ENCODE assay signal across 9 mouse cellular contexts in the genomic region with DNA sequence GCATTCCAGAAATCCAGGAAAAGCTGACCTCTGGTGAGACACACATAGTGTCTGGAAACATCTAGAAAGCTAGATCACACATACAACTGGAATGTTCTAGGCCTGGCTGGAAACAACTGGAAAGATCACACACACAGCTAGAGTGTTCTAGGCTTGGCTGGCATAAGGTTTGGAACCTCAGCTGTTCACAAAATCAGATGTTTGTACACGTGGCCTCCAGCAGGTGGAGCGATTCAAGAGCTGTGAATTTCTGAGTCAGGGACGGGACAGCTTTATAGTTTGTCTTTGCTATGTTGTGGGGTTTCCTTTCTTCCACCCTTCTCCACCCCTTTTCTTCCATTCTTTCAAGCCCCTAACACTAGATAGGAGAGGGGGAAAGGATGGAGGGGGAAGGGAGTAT. TPM values are rescaled to one million over a fixed set of nuclear protein-coding genes. Genes with fewer than 3 reads are reported as not detected.
DNase-seq lines count a peak whose midpoint lies in the region; ATAC-seq and TF ChIP-seq lines count a peak whose summit lies in the region.
"Had no signal": no experiment of that assay in that cellular context is flagged by ENCODE, and none has a peak within 500 bp of the region (broad histone marks: within the 10 kb centered on the region; RNA-seq: fewer than 3 reads in every experiment).

No protein-coding gene starts in this region.

- DNase-seq in heart, adult 18-20 months = peak; percentile 69 to 80
- no peak for DNase-seq in heart, embryonic 10.5 days (ENCODE audit: low spot score)
- DNase-seq in 3T3-L1 (ENCODE audit: low read depth, low spot score) (peak; percentile 76), ES-CJ7 (ENCODE audit: low read depth, low spot score) (peak; percentile 77)
- DNase-seq in embryonic facial prominence, embryonic 11.5 days (ENCODE audit: low spot score) = peak; percentile 74
- DNase-seq in kidney, postnatal 36 days = peak; percentile 73 to 84
- peak; percentile 72 for DNase-seq in midbrain, postnatal 0 days (ENCODE audit: low spot score)
- peak; percentile 58 to 62 for DNase-seq in thymus, postnatal 36 days

- no peak overlapping the region for H3K4me2 ChIP-seq in embryonic facial prominence, embryonic 11.5 days (ENCODE audit: low read depth, low read length)
- H3K4me2 ChIP-seq in midbrain, postnatal 0 days (ENCODE audit: low read depth, low read length, poor library complexity, severe bottlenecking) = no peak overlapping the region

- H3K27me3 ChIP-seq in heart, embryonic 10.5 days (ENCODE audit: insufficient read depth, poor library complexity, severe bottlenecking) = no peaks in the 10 kb centered on the region
- no peaks in the 10 kb centered on the region for H3K27me3 ChIP-seq in embryonic facial prominence, embryonic 11.5 days (ENCODE audit: control insufficient read depth, insufficient read depth, low read length)
- H3K27me3 ChIP-seq in midbrain, postnatal 0 days (ENCODE audit: insufficient read depth, low read length) = no peaks in the 10 kb centered on the region

- no peak overlapping the region for H3K4me3 ChIP-seq in heart, embryonic 10.5 days
- H3K4me3 ChIP-seq in embryonic facial prominence, embryonic 11.5 days (ENCODE audit: low read depth, low read length) = no peak overlapping the region
- no peak overlapping the region for H3K4me3 ChIP-seq in midbrain, postnatal 0 days (ENCODE audit: low read depth, low read length)

- no peak overlapping the region for H3K9ac ChIP-seq in embryonic facial prominence, embryonic 11.5 days (replicated peaks; ENCODE audit: low read length)
- no peak overlapping the region for H3K9ac ChIP-seq in midbrain, postnatal 0 days (replicated peaks; ENCODE audit: low read length, poor library complexity, severe bottlenecking)

- H3K4me1 ChIP-seq in heart, embryonic 10.5 days = no peaks in the 10 kb centered on the region
- no peaks in the 10 kb centered on the region for H3K4me1 ChIP-seq in embryonic facial prominence, embryonic 11.5 days (ENCODE audit: control insufficient read depth, insufficient read depth, low read length)
- H3K4me1 ChIP-seq in midbrain, postnatal 0 days (ENCODE audit: insufficient read depth, low read length) = no peaks in the 10 kb centered on the region

- H3K27ac ChIP-seq in heart, embryonic 10.5 days = no peak overlapping the region
- H3K27ac ChIP-seq in embryonic facial prominence, embryonic 11.5 days (replicated peaks; ENCODE audit: low read depth, low read length) = no peak overlapping the region
- no peak overlapping the region for H3K27ac ChIP-seq in midbrain, postnatal 0 days (ENCODE audit: low read depth, low read length)

- H3K9me3 ChIP-seq in heart, embryonic 10.5 days = no peaks in the 10 kb centered on the region
- H3K9me3 ChIP-seq in embryonic facial prominence, embryonic 11.5 days (replicated peaks; ENCODE audit: control insufficient read depth, low read length) = no peaks in the 10 kb centered on the region
- H3K9me3 ChIP-seq in midbrain, postnatal 0 days (ENCODE audit: low read length) = no peaks in the 10 kb centered on the region

- ATAC-seq in embryonic facial prominence, embryonic 11.5 days (replicated peaks; ENCODE audit: insufficient number of reproducible peaks, low FRiP score, low TSS enrichment, low read depth) = no peak
- no peak for ATAC-seq in midbrain, postnatal 0 days (ENCODE audit: low FRiP score)

- TF ChIP-seq CTCF in midbrain, postnatal 0 days (IDR thresholded peaks at IDR 0.05) = peak; percentile 89

- WGBS in heart, embryonic 10.5 days = 24% methylated on average over 3 of the region's 3 CpGs
- 12% methylated on average over 3 of the region's 3 CpGs for WGBS in embryonic facial prominence, embryonic 11.5 days
- 5% methylated on average over 3 of the region's 3 CpGs for WGBS in midbrain, postnatal 0 days

- H3K36me3 ChIP-seq in heart, embryonic 10.5 days = peaks cover 9% of the 10 kb centered on the region
- no peaks in the 10 kb centered on the region for H3K36me3 ChIP-seq in embryonic facial prominence, embryonic 11.5 days (replicated peaks; ENCODE audit: control insufficient read depth, insufficient read depth, low read depth, low read length)
- H3K36me3 ChIP-seq in midbrain, postnatal 0 days (ENCODE audit: insufficient read depth, low read length) = no peaks in the 10 kb centered on the region

RNA-seq across cellular contexts. Expression of a gene that starts 4.7 kb away (rescaled TPM):
- not detected for total RNA-seq in heart, adult 18-20 months (2021)
- polyA plus RNA-seq in heart, embryonic 10.5 days (2016; fragmentation: Nextera tagmentation; extraction: Ambion mirVana) = 2.6 and 2.9 TPM in 2 replicates
- 0.43 and 0.95 TPM in 2 replicates for polyA plus RNA-seq in embryonic facial prominence, embryonic 11.5 days (2014; fragmentation: Nextera tagmentation; extraction: Ambion mirVana)
- not detected in 2 replicates for total RNA-seq in midbrain, postnatal 0 days (2014; rRNA removed)
- 0.37 and 0.67 TPM in 2 replicates for polyA plus RNA-seq in midbrain, postnatal 0 days (2015; fragmentation: Nextera tagmentation; extraction: Ambion mirVana)

RNA-seq across cellular contexts. Expression of a gene that starts 9.6 kb away (rescaled TPM):
- 10 to 100 TPM in 1 of 2 experiments, 1 to 10 TPM in 1; 8.7 to 12.3 TPM for total RNA-seq in heart, adult 18-20 months (2021)
- not detected in 2 replicates for polyA plus RNA-seq in heart, embryonic 10.5 days (2016; fragmentation: Nextera tagmentation; extraction: Ambion mirVana)
- polyA plus RNA-seq in embryonic facial prominence, embryonic 11.5 days (2014; fragmentation: Nextera tagmentation; extraction: Ambion mirVana) = not detected in 2 replicates
- 0.52 and 1.6 TPM in 2 replicates for total RNA-seq in midbrain, postnatal 0 days (2014; rRNA removed)
- not detected in 2 replicates for polyA plus RNA-seq in midbrain, postnatal 0 days (2015; fragmentation: Nextera tagmentation; extraction: Ambion mirVana)
- polyA plus RNA-seq: lung, embryonic 16.5 days had no signal

RNA-seq across cellular contexts. Expression of a gene that starts 10.3 kb away (rescaled TPM):
- 10 to 100 TPM; 23.4 to 24.1 TPM for total RNA-seq in heart, adult 18-20 months (2021)
- 187 and 244 TPM in 2 replicates for polyA plus RNA-seq in heart, embryonic 10.5 days (2016; fragmentation: Nextera tagmentation; extraction: Ambion mirVana)
- polyA plus RNA-seq in embryonic facial prominence, embryonic 11.5 days (2014; fragmentation: Nextera tagmentation; extraction: Ambion mirVana) = 151 and 168 TPM in 2 replicates
- 119 and 144 TPM in 2 replicates for total RNA-seq in midbrain, postnatal 0 days (2014; rRNA removed)
- polyA plus RNA-seq in midbrain, postnatal 0 days (2015; fragmentation: Nextera tagmentation; extraction: Ambion mirVana) = 254 and 258 TPM in 2 replicates

RNA-seq across cellular contexts. Expression of a gene that starts 11.6 kb away (rescaled TPM):
- 10 to 100 TPM in 1 of 2 experiments, 1 to 10 TPM in 1; 7.9 to 13.1 TPM for total RNA-seq in heart, adult 18-20 months (2021)
- polyA plus RNA-seq in heart, embryonic 10.5 days (2016; fragmentation: Nextera tagmentation; extraction: Ambion mirVana) = 5.8 and 6.1 TPM in 2 replicates
- polyA plus RNA-seq in embryonic facial prominence, embryonic 11.5 days (2014; fragmentation: Nextera tagmentation; extraction: Ambion mirVana) = 2.6 and 3.1 TPM in 2 replicates
- total RNA-seq in midbrain, postnatal 0 days (2014; rRNA removed) = 4.3 TPM in 2 replicates
- 5.5 and 6.1 TPM in 2 replicates for polyA plus RNA-seq in midbrain, postnatal 0 days (2015; fragmentation: Nextera tagmentation; extraction: Ambion mirVana)

RNA-seq across cellular contexts. Expression of a gene that starts 17.3 kb away (rescaled TPM):
- total RNA-seq in heart, adult 18-20 months (2021) = 100 to 1,000 TPM; 287 to 382 TPM
- polyA plus RNA-seq in heart, embryonic 10.5 days (2016; fragmentation: Nextera tagmentation; extraction: Ambion mirVana) = 4,578 and 4,939 TPM in 2 replicates
- polyA plus RNA-seq in embryonic facial prominence, embryonic 11.5 days (2014; fragmentation: Nextera tagmentation; extraction: Ambion mirVana) = 4,830 and 5,123 TPM in 2 replicates
- total RNA-seq in midbrain, postnatal 0 days (2014; rRNA removed) = 2,165 and 2,428 TPM in 2 replicates
- polyA plus RNA-seq in midbrain, postnatal 0 days (2015; fragmentation: Nextera tagmentation; extraction: Ambion mirVana) = 4,797 and 5,109 TPM in 2 replicates
